Mouse (Mus musculus) thymus, postnatal 4 days (tissue): Measurements from ENCODE around the gene Calhm5.
A peak's percentile ranks its signal among the peaks of the same experiment; 100 is the strongest.

ENCODE experiments used
- DNase-seq: peaks from one replicate; pipeline ENCODE4 v3.0.0; 2021

Gene Calhm5

GRCm38 (mm10) chr10:34070999-34071492 lies 25.3 kb downstream of the Calhm5 start:
- no peak for DNase-seq

GRCm38 (mm10) chr10:34069606-34070005 lies 26.7 kb downstream of the Calhm5 start:
- no peak for DNase-seq

GRCm38 (mm10) chr10:34066591-34066990 lies 29.7 kb downstream of the Calhm5 start:
- no peak for DNase-seq

GRCm38 (mm10) chr10:34053987-34054386 lies 42.3 kb downstream of the Calhm5 start:
- peak; percentile 20 for DNase-seq

- DNase-seq, result no peak
Observed at GRCm38 (mm10) chr10:34044210-34044609, 52.1 kb downstream of the Calhm5 start, which contains the start of gene Calhm4. Gene Calhm4 (minus strand): TSS chr10:34044310.
